Mouse (Mus musculus) hindbrain, embryonic 13.5 days (tissue): Measurements from ENCODE around the gene Fbll1. TPM values are rescaled to one million over a fixed set of nuclear protein-coding genes. Genes with fewer than 3 reads are reported as not detected.

ENCODE experiments used
- ATAC-seq: fragments of 200-750 bp; cut with Nextera tagmentation; 2 replicates; pipeline ENCODE4 v1.8.0; 2017; ENCODE audit warnings: moderate TSS enrichment; ENCODE audit not compliant: low FRiP score
- H3K27ac ChIP-seq: fragments of 300-500 bp; sonication (generic); 2 replicates; pipeline ENCODE4 v1.5.1; 2015; ENCODE audit warnings: inconsistent platforms, mild to moderate bottlenecking, moderate library complexity
- H3K27me3 ChIP-seq: fragments of 300-500 bp; sonication (generic); 2 replicates; pipeline ENCODE4 v1.6.1; 2015; ENCODE audit warnings: mild to moderate bottlenecking, inconsistent platforms
- H3K36me3 ChIP-seq: fragments of 300-500 bp; sonication (generic); 2 replicates; pipeline ENCODE4 v1.6.1; 2015; ENCODE audit warnings: mild to moderate bottlenecking, inconsistent platforms
- H3K4me1 ChIP-seq: fragments of 300-500 bp; sonication (generic); replicated peaks from 2 replicates; pipeline ENCODE4 v1.6.1; 2015; ENCODE audit warnings: inconsistent platforms
- H3K4me2 ChIP-seq: fragments of 300-500 bp; sonication (generic); 2 replicates; pipeline ENCODE4 v1.6.1; 2015; ENCODE audit warnings: inconsistent platforms, mild to moderate bottlenecking, moderate library complexity
- H3K4me3 ChIP-seq: fragments of 300-500 bp; sonication (generic); 2 replicates; pipeline ENCODE4 v1.5.1; 2015; ENCODE audit warnings: mild to moderate bottlenecking, inconsistent platforms
- H3K9ac ChIP-seq: fragments of 300-500 bp; sonication (generic); 2 replicates; pipeline ENCODE4 v1.6.1; 2015; ENCODE audit warnings: mild to moderate bottlenecking, inconsistent platforms
- H3K9me3 ChIP-seq: fragments of 300-500 bp; sonication (generic); 2 replicates; pipeline ENCODE4 v1.6.1; 2016; ENCODE audit warnings: inconsistent platforms
- WGBS: fragments of 180-500 bp; shearing (Covaris S2); methylation state at CpG from one replicate; pipeline ENCODE4 v1.1.7; 2015; 5-methylcytosine and 5-hydroxymethylcytosine counted together
- polyA plus RNA-seq: library from polyadenylated mRNA; unstranded; fragments of >200 nt; fragmentation: Nextera tagmentation; extraction: Ambion mirVana; gene quantifications from 2 replicates; pipeline ENCODE4 v1.2.1, GENCODE M21; 2015

Gene Fbll1
- polyA plus RNA-seq, 1 experiment from 2014 or later: 19.0 TPM

- no peak overlapping the region for H3K9ac ChIP-seq
- ATAC-seq: no peak
- no peak overlapping the region for H3K4me2 ChIP-seq
- 96% methylated on average over 3 of the region's 3 CpGs for WGBS
- peaks cover 11% of the 10 kb centered on the region for H3K4me1 ChIP-seq
- H3K4me3 ChIP-seq: no peak overlapping the region
- H3K27ac ChIP-seq: no peak overlapping the region
- no peaks in the 10 kb centered on the region for H3K27me3 ChIP-seq
- H3K9me3 ChIP-seq: no peaks in the 10 kb centered on the region
- peaks cover 36% of the 10 kb centered on the region for H3K36me3 ChIP-seq
Measured at GRCm38 (mm10) chr11:35776452-35776851, 22.2 kb downstream of the Fbll1 start.

- 98% methylated on average over 3 of the region's 3 CpGs for WGBS
- Histone ChIP-seq H3K36me3 (peaks cover 35% of the 10 kb centered on the region), H3K4me3 (no peak overlapping the region), H3K9ac (no peak overlapping the region), H3K9me3 (no peaks in the 10 kb centered on the region), H3K4me1 (peaks cover 19% of the 10 kb centered on the region), H3K27ac (no peak overlapping the region), H3K27me3 (no peaks in the 10 kb centered on the region), H3K4me2 (no peak overlapping the region)
- ATAC-seq: no peak
Measured at GRCm38 (mm10) chr11:35775606-35776005, 23.1 kb downstream of the Fbll1 start.

- no peak for ATAC-seq
- Histone ChIP-seq H3K27me3 (no peaks in the 10 kb centered on the region), H3K9me3 (no peaks in the 10 kb centered on the region), H3K36me3 (no peaks in the 10 kb centered on the region), H3K9ac (peak overlapping the region; percentile 97), H3K27ac (no peak overlapping the region), H3K4me2 (peak overlapping the region; percentile 84), H3K4me1 (peaks cover 22% of the 10 kb centered on the region), H3K4me3 (peak overlapping the region; percentile 94)
- 69% methylated on average over 9 of the region's 9 CpGs for WGBS
Measured at GRCm38 (mm10) chr11:35770741-35771504, 27.8 kb downstream of the Fbll1 start.

- peak overlapping the region; percentile 97 for H3K27ac ChIP-seq
- peak overlapping the region; percentile 84 for H3K4me2 ChIP-seq
- peaks cover 22% of the 10 kb centered on the region for H3K4me1 ChIP-seq
- peak overlapping the region; percentile 94 for H3K4me3 ChIP-seq
- under 1% methylated on average over 26 of the region's 41 CpGs for WGBS
- peak overlapping the region; percentile 97 for H3K9ac ChIP-seq
- H3K27me3 ChIP-seq: no peaks in the 10 kb centered on the region
- no peaks in the 10 kb centered on the region for H3K9me3 ChIP-seq
- H3K36me3 ChIP-seq: no peaks in the 10 kb centered on the region
- peak; percentile 89 for ATAC-seq
Measured at GRCm38 (mm10) chr11:35769746-35770437, 28.8 kb downstream of the Fbll1 start.

GRCm38 (mm10) chr11:35769188-35769745 lies 29.4 kb downstream of the Fbll1 start, which contains the start of gene Pank3:
Pank3 (plus strand) TSS chr11:35769484.
- Histone ChIP-seq H3K9me3 (no peaks in the 10 kb centered on the region), H3K9ac (peak within 1 kb of the TSS; percentile 97), H3K36me3 (no peaks in the 10 kb centered on the region), H3K4me2 (peak within 1 kb of the TSS; percentile 84), H3K27ac (peak within 1 kb of the TSS; percentile 97), H3K27me3 (no peaks in the 10 kb centered on the region), H3K4me1 (peaks cover 22% of the 10 kb centered on the region), H3K4me3 (peak within 1 kb of the TSS; percentile 94)
- peak; percentile 100 for ATAC-seq
- under 1% methylated on average over 47 of the region's 50 CpGs for WGBS

- no peak overlapping the region for H3K4me3 ChIP-seq
- no peaks in the 10 kb centered on the region for H3K36me3 ChIP-seq
- no peak overlapping the region for H3K27ac ChIP-seq
- peaks cover 15% of the 10 kb centered on the region for H3K4me1 ChIP-seq
- no peak overlapping the region for H3K9ac ChIP-seq
- H3K4me2 ChIP-seq: no peak overlapping the region
- H3K27me3 ChIP-seq: no peaks in the 10 kb centered on the region
- no peak for ATAC-seq
- 91% methylated on average over 5 of the region's 5 CpGs for WGBS
- no peaks in the 10 kb centered on the region for H3K9me3 ChIP-seq
Measured at GRCm38 (mm10) chr11:35766845-35767244, 31.8 kb downstream of the Fbll1 start.

- Histone ChIP-seq H3K4me1 (no peaks in the 10 kb centered on the region), H3K4me2 (no peak overlapping the region), H3K27me3 (no peaks in the 10 kb centered on the region), H3K27ac (no peak overlapping the region), H3K36me3 (no peaks in the 10 kb centered on the region), H3K9me3 (no peaks in the 10 kb centered on the region), H3K9ac (no peak overlapping the region), H3K4me3 (no peak overlapping the region)
- 91% methylated on average over 4 of the region's 4 CpGs for WGBS
- ATAC-seq: no peak
Measured at GRCm38 (mm10) chr11:35760627-35761003, 38.1 kb downstream of the Fbll1 start.

- ATAC-seq: no peak
- WGBS: 93% methylated on average over 7 of the region's 7 CpGs
- H3K9ac ChIP-seq: no peak overlapping the region
- no peak overlapping the region for H3K27ac ChIP-seq
- no peaks in the 10 kb centered on the region for H3K4me1 ChIP-seq
- H3K9me3 ChIP-seq: no peaks in the 10 kb centered on the region
- no peak overlapping the region for H3K4me3 ChIP-seq
- no peaks in the 10 kb centered on the region for H3K27me3 ChIP-seq
- no peak overlapping the region for H3K4me2 ChIP-seq
- H3K36me3 ChIP-seq: no peaks in the 10 kb centered on the region
Measured at GRCm38 (mm10) chr11:35760001-35760626, 38.6 kb downstream of the Fbll1 start.

- H3K27ac ChIP-seq: no peak overlapping the region
- no peaks in the 10 kb centered on the region for H3K27me3 ChIP-seq
- no peak for ATAC-seq
- H3K36me3 ChIP-seq: no peaks in the 10 kb centered on the region
- no peak overlapping the region for H3K4me2 ChIP-seq
- H3K9ac ChIP-seq: no peak overlapping the region
- H3K4me1 ChIP-seq: no peaks in the 10 kb centered on the region
- H3K9me3 ChIP-seq: no peaks in the 10 kb centered on the region
- H3K4me3 ChIP-seq: no peak overlapping the region
- 83% methylated on average over 11 of the region's 11 CpGs for WGBS
Measured at GRCm38 (mm10) chr11:35756411-35757303, 42.0 kb downstream of the Fbll1 start.

- Histone ChIP-seq H3K36me3 (no peaks in the 10 kb centered on the region), H3K9ac (no peak overlapping the region), H3K27ac (no peak overlapping the region), H3K4me3 (no peak overlapping the region), H3K4me1 (no peaks in the 10 kb centered on the region), H3K9me3 (no peaks in the 10 kb centered on the region), H3K27me3 (no peaks in the 10 kb centered on the region), H3K4me2 (no peak overlapping the region)
- 59% methylated on average over 6 of the region's 6 CpGs for WGBS
- ATAC-seq: no peak
Measured at GRCm38 (mm10) chr11:35755546-35755945, 43.1 kb downstream of the Fbll1 start.

- no peak for ATAC-seq
- H3K9ac ChIP-seq: no peak overlapping the region
- H3K27ac ChIP-seq: no peak overlapping the region
- no peak overlapping the region for H3K4me2 ChIP-seq
- no peaks in the 10 kb centered on the region for H3K4me1 ChIP-seq
- no peaks in the 10 kb centered on the region for H3K27me3 ChIP-seq
- H3K9me3 ChIP-seq: no peaks in the 10 kb centered on the region
- WGBS: 91% methylated on average over 4 of the region's 4 CpGs
- no peaks in the 10 kb centered on the region for H3K36me3 ChIP-seq
- H3K4me3 ChIP-seq: no peak overlapping the region
Measured at GRCm38 (mm10) chr11:35754906-35755418, 43.7 kb downstream of the Fbll1 start.
